Comparison of ENCODE assay signal across 23 mouse cellular contexts in genomic region chr3:98006046-98006691, GRCm38 (mm10).
"Had no signal": no experiment of that assay in that cellular context is flagged by ENCODE, and none has a peak within 500 bp of the region (broad histone marks: within the 10 kb centered on the region; RNA-seq: fewer than 3 reads in every experiment).

No protein-coding gene starts in this region.

- DNase-seq: gastrocnemius, adult 2 months; gastrocnemius, postnatal 10 days; gastrocnemius, postnatal 25 days; heart, adult 2 months; heart, postnatal 4 days; kidney, adult 18-20 months; kidney, adult 8-10 months; kidney, postnatal 10 days; kidney, postnatal 25 days; layer of hippocampus, adult 9-11 months; layer of hippocampus, postnatal 36 days; left cerebral cortex, postnatal 4 days had no signal

- H3K4me3 ChIP-seq: gastrocnemius, adult 2 months; heart, adult 2 months; heart, embryonic 13.5 days; heart, embryonic 15.5 days; hindbrain, embryonic 10.5 days; hindbrain, embryonic 12.5 days; intestine, embryonic 15.5 days; limb, embryonic 13.5 days; limb, embryonic 15.5 days; liver, embryonic 12.5 days had no signal

- H3K4me2 ChIP-seq: heart, embryonic 11.5 days; heart, embryonic 13.5 days; heart, embryonic 15.5 days; hindbrain, embryonic 12.5 days; intestine, embryonic 15.5 days; limb, embryonic 13.5 days; limb, embryonic 15.5 days; liver, embryonic 12.5 days had no signal

- H3K27ac ChIP-seq: gastrocnemius, adult 2 months; heart, adult 2 months; heart, embryonic 13.5 days; heart, embryonic 15.5 days; hindbrain, embryonic 10.5 days; hindbrain, embryonic 12.5 days; intestine, embryonic 15.5 days; limb, embryonic 13.5 days; limb, embryonic 15.5 days; liver, embryonic 12.5 days had no signal

- H3K9ac ChIP-seq: heart, embryonic 13.5 days; heart, embryonic 15.5 days; hindbrain, embryonic 12.5 days; intestine, embryonic 15.5 days; limb, embryonic 13.5 days; limb, embryonic 15.5 days; liver, embryonic 12.5 days had no signal

- H3K27me3 ChIP-seq: hindbrain, embryonic 12.5 days; intestine, embryonic 15.5 days; limb, embryonic 15.5 days; liver, embryonic 12.5 days had no signal

- H3K36me3 ChIP-seq: heart, embryonic 13.5 days; heart, embryonic 15.5 days; hindbrain, embryonic 10.5 days; hindbrain, embryonic 12.5 days; intestine, embryonic 15.5 days; limb, embryonic 13.5 days; limb, embryonic 15.5 days; liver, embryonic 12.5 days had no signal

- H3K9me3 ChIP-seq: heart, embryonic 13.5 days; heart, embryonic 15.5 days; hindbrain, embryonic 10.5 days; hindbrain, embryonic 12.5 days; intestine, embryonic 15.5 days; limb, embryonic 13.5 days; limb, embryonic 15.5 days; liver, embryonic 12.5 days had no signal

- ATAC-seq: inflammation-experienced regulatory T-cells, adult 6 months; intestine, embryonic 15.5 days; intestine, postnatal 0 days; liver, embryonic 12.5 days had no signal

- H3K4me1 ChIP-seq: heart, embryonic 13.5 days; heart, embryonic 15.5 days; hindbrain, embryonic 12.5 days; intestine, embryonic 15.5 days; limb, embryonic 15.5 days had no signal
